Mouse (Mus musculus) liver, embryonic 14.5 days (tissue): ENCODE results near the gene Nfam1. TPM values are rescaled to one million over a fixed set of nuclear protein-coding genes. Genes with fewer than 3 reads are reported as not detected.

Experiments
- ATAC-seq: fragments of 200-750 bp; cut with Nextera tagmentation; 2 replicates; pipeline ENCODE4 v1.8.0; 2017; ENCODE audit warnings: moderate number of reproducible peaks, mild to moderate bottlenecking, moderate library complexity; ENCODE audit not compliant: insufficient read depth
- DNase-seq, 3 experiments: peaks; one replicate each; pipeline ENCODE4 v3.0.0-alpha.2; 2012 to 2013; ENCODE audit warnings: low read depth in 3 of 3, low spot score in 3 of 3
- H3K27ac ChIP-seq: fragments of 300-500 bp; sonication (generic); 2 replicates; pipeline ENCODE4 v1.5.1; 2014; ENCODE audit warnings: moderate library complexity, mild to moderate bottlenecking, control low read depth, inconsistent platforms
- H3K27me3 ChIP-seq: fragments of 300-500 bp; sonication (generic); 2 replicates; pipeline ENCODE4 v1.6.1; 2014; ENCODE audit warnings: mild to moderate bottlenecking, low read length, moderate library complexity; ENCODE audit not compliant: control insufficient read depth, insufficient read depth
- H3K36me3 ChIP-seq: fragments of 300-500 bp; sonication (generic); replicated peaks from 2 replicates; pipeline ENCODE4 v1.6.1; 2014; ENCODE audit warnings: low read depth; ENCODE audit not compliant: control insufficient read depth, insufficient read depth
- H3K4me1 ChIP-seq, 2 experiments: fragments of 200-500 bp in 1 of 2; fragments of 300-500 bp in 1 of 2; sonication (generic) in 1 of 2; replicated peaks; 2 replicates each; pipeline ENCODE4 v1.6.1; 2012 to 2014; ENCODE audit warnings: antibody characterized with exemption in 1 of 2, inconsistent platforms in 1 of 2, low read length in 1 of 2; ENCODE audit not compliant: control insufficient read depth in 2 of 2, insufficient read depth in 2 of 2
- H3K4me2 ChIP-seq: fragments of 300-500 bp; sonication (generic); 2 replicates; pipeline ENCODE4 v1.6.1; 2014; ENCODE audit warnings: low read depth, mild to moderate bottlenecking, control low read depth, moderate library complexity
- H3K4me3 ChIP-seq, 2 experiments: fragments of 200-500 bp in 1 of 2; fragments of 300-500 bp in 1 of 2; sonication (generic) in 1 of 2; 2 replicates each; pipeline ENCODE4 v1.5.1; 2012 to 2014; ENCODE audit warnings: low read depth in 2 of 2, low read length in 2 of 2, mild to moderate bottlenecking in 2 of 2, control low read depth in 1 of 2, inconsistent platforms in 1 of 2, moderate library complexity in 1 of 2; ENCODE audit not compliant: insufficient read depth in 1 of 2
- H3K9ac ChIP-seq: fragments of 300-500 bp; sonication (generic); replicated peaks from 2 replicates; pipeline ENCODE4 v1.6.1; 2014; ENCODE audit warnings: mild to moderate bottlenecking, control low read depth, moderate library complexity
- H3K9me3 ChIP-seq: fragments of 300-500 bp; sonication (generic); 2 replicates; pipeline ENCODE4 v1.6.1; 2016; ENCODE audit warnings: low read length, mixed read lengths; ENCODE audit not compliant: control insufficient read depth
- CTCF ChIP-seq: IDR thresholded peaks from 2 replicates; pipeline ENCODE4 v1.5.1; 2016; ENCODE audit warnings: antibody characterized with exemption, low read depth, control low read depth
- EP300 ChIP-seq: IDR thresholded peaks from 2 replicates; pipeline ENCODE4 v1.6.1; 2016; ENCODE audit warnings: antibody characterized with exemption, low read depth
- WGBS: fragments of 180-500 bp; shearing (Covaris S2); extraction: QIAGEN DNeasy Blood & Tissue Kit; methylation state at CpG from one replicate; pipeline ENCODE4 v1.1.7; 2014; ENCODE audit not compliant: insufficient replicate concordance; 5-methylcytosine and 5-hydroxymethylcytosine counted together
- polyA plus RNA-seq, 2 experiments: library from polyadenylated mRNA; depleted of rRNA in 1 of 2; stranded (reverse) in 1 of 2; unstranded in 1 of 2; fragments of >200 nt; fragmentation: Nextera tagmentation in 1 of 2; extraction: Ambion mirVana in 1 of 2; gene quantifications; 2 replicates each; pipeline versions ENCODE4 v1.2.1 to v1.2.3; 2012 to 2014

Gene Nfam1
- polyA plus RNA-seq, 2 experiments = 3.6 to 5.9 TPM

DNA sequence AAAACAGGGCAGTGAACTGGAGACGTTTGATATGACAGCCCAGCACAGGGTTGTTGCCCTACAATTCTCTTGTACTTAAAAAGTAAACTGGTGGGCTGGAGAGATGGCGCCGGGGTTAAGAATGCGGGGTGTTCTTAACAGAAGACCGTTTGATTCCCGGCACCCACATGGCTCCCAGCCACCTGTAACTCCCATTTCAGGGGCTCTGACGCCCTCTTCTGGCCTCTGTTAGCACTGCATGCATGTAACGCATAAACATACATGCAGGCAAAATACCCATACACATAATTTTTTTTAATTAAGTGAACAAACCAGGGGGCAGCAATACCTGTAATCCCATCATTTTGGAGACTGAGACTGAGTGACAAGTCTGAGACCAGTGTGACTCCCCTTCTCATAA, 24.4 kb upstream of the Nfam1 start:
- no peak for ATAC-seq

GRCm38 (mm10) chr15:83056378-83057083, 23.4 kb upstream of the Nfam1 start:
- Histone ChIP-seq H3K9ac (no peak overlapping the region), H3K27ac (no peak overlapping the region), H3K36me3 (no peaks in the 10 kb centered on the region), H3K4me1 (peaks cover 0 to 4% of the 10 kb centered on the region in 2 experiments; a peak in 1 of 4 replicates), H3K4me3 (0 out of 4 replicates have a peak overlapping the region, but pooled peaks have one; percentile 13 to 25), H3K4me2 (peak overlapping the region; percentile 50; the same call in 1 of the 2 replicates), H3K9me3 (no peaks in the 10 kb centered on the region), H3K27me3 (peaks cover 14% of the 10 kb centered on the region)
- TF ChIP-seq CTCF (no peak), EP300 (no peak)
- WGBS = 2% methylated on average over 29 of the region's 29 CpGs
- DNase-seq = no peak
- no peak for ATAC-seq

More for the DNA sequence above, 24.4 kb upstream of the Nfam1 start:
- Histone ChIP-seq H3K9ac (no peak overlapping the region), H3K9me3 (no peaks in the 10 kb centered on the region), H3K4me2 (no peak overlapping the region), H3K27me3 (peaks cover 14% of the 10 kb centered on the region), H3K36me3 (no peaks in the 10 kb centered on the region), H3K27ac (no peak overlapping the region), H3K4me3 (no peak overlapping the region), H3K4me1 (peaks cover 0 to 4% of the 10 kb centered on the region in 2 experiments; a peak in 1 of 4 replicates)
- 52% methylated on average over 8 of the region's 8 CpGs for WGBS
- TF ChIP-seq EP300 = no peak
- peak; percentile 38 for TF ChIP-seq CTCF
- DNase-seq = no peak

DNA sequence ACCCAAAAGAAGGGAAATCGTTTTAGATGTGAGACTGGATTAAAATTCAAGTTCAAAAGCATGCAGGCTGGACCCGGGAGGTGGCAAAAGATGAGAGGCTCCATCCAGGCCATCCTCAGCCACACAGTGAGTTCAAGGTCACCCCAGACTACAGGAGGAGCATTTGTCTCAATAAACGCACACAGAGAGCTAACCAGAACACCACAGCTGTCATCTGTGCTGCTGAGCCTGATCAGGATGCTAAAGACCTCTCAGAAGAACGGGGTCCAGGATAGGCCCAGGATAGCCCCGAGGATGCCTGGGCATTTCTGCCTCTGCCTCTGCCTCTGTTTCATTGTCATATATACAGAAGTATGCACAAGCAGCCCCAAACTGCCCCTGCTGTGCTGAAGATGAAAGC, 22.5 kb upstream of the Nfam1 start:
- Histone ChIP-seq H3K4me3 (no peak overlapping the region), H3K4me2 (no peak overlapping the region), H3K27me3 (peaks cover 14% of the 10 kb centered on the region), H3K9me3 (no peaks in the 10 kb centered on the region), H3K9ac (no peak overlapping the region), H3K4me1 (peaks cover 0 to 4% of the 10 kb centered on the region in 2 experiments; a peak in 1 of 4 replicates), H3K27ac (no peak overlapping the region), H3K36me3 (no peaks in the 10 kb centered on the region)
- ATAC-seq (no peak), DNase-seq (no peak)
- TF ChIP-seq CTCF = no peak
- TF ChIP-seq EP300 = no peak
- WGBS = 35% methylated on average over 5 of the region's 5 CpGs

GRCm38 (mm10) chr15:83053261-83053660, 20.2 kb upstream of the Nfam1 start:
- no peak for ATAC-seq
- WGBS = 59% methylated on average over 11 of the region's 11 CpGs
- H3K4me1 ChIP-seq = no peaks in the 10 kb centered on the region; a peak in 1 of 4 replicates
- no peak overlapping the region for H3K4me2 ChIP-seq
- H3K36me3 ChIP-seq = no peaks in the 10 kb centered on the region
- no peak overlapping the region for H3K9ac ChIP-seq
- TF ChIP-seq EP300 (no peak), CTCF (no peak)
- H3K9me3 ChIP-seq = no peaks in the 10 kb centered on the region
- no peak overlapping the region for H3K4me3 ChIP-seq
- DNase-seq = no peak
- no peak overlapping the region for H3K27ac ChIP-seq
- peaks cover 14% of the 10 kb centered on the region for H3K27me3 ChIP-seq

- Histone ChIP-seq H3K4me3 (no peak overlapping the region), H3K36me3 (no peaks in the 10 kb centered on the region), H3K9ac (no peak overlapping the region), H3K9me3 (no peaks in the 10 kb centered on the region), H3K27me3 (peaks cover 11% of the 10 kb centered on the region), H3K4me2 (no peak overlapping the region), H3K27ac (no peak overlapping the region), H3K4me1 (no peaks in the 10 kb centered on the region)
- ATAC-seq (no peak), DNase-seq (no peak)
- TF ChIP-seq EP300 = no peak
- no peak for TF ChIP-seq CTCF
- 57% methylated on average over 6 of the region's 6 CpGs for WGBS
These were observed 19.4 kb upstream of the Nfam1 start for GRCm38 (mm10) chr15:83052341-83053104.
